Mouse (Mus musculus): ENCODE data around the gene Akap12. TPM values are rescaled to one million over a fixed set of nuclear protein-coding genes. Genes with fewer than 3 reads are reported as not detected.

Gene Akap12
- polyA plus RNA-seq, 1 experiment from 2014 or later: 71.5 TPM

- peaks cover 48% of the 10 kb centered on the region for H3K36me3 ChIP-seq
- no peaks in the 10 kb centered on the region for H3K27me3 ChIP-seq
- H3K9me3 ChIP-seq: no peaks in the 10 kb centered on the region
- no peak overlapping the region for H3K9ac ChIP-seq
- WGBS: 79% methylated on average over 1 of the region's 1 CpGs
- no peak overlapping the region for H3K4me3 ChIP-seq
- H3K27ac ChIP-seq: no peak overlapping the region
- no peak overlapping the region for H3K4me2 ChIP-seq
- ATAC-seq (ENCODE audit: borderline replicate concordance, extremely low read depth, low FRiP score, low TSS enrichment): no peak
- no peaks in the 10 kb centered on the region for H3K4me1 ChIP-seq
Observed at GRCm38 (mm10) chr10:4407191-4407590, 141.0 kb downstream of the Akap12 start.

Other genes starting within 250 kb of the Akap12 start
- gene Zbtb2, start 121.7 kb downstream of the Akap12 start, polyA plus RNA-seq (2015; fragmentation: Nextera tagmentation; extraction: Ambion mirVana): 15.5 and 16.6 TPM in 2 replicates
- gene Rmnd1, start 166.0 kb downstream of the Akap12 start, polyA plus RNA-seq (2015; fragmentation: Nextera tagmentation; extraction: Ambion mirVana): 41.6 and 47.9 TPM in 2 replicates
- 19.0 and 19.5 TPM in 2 replicates for gene Armt1, start 166.1 kb downstream of the Akap12 start, polyA plus RNA-seq (2015; fragmentation: Nextera tagmentation; extraction: Ambion mirVana)
- 0.24 and 0.39 TPM in 2 replicates for gene Ccdc170, start 216.1 kb downstream of the Akap12 start, polyA plus RNA-seq (2015; fragmentation: Nextera tagmentation; extraction: Ambion mirVana)